Mouse (Mus musculus): Measurements from ENCODE around the gene Hmg20b.

DNA sequence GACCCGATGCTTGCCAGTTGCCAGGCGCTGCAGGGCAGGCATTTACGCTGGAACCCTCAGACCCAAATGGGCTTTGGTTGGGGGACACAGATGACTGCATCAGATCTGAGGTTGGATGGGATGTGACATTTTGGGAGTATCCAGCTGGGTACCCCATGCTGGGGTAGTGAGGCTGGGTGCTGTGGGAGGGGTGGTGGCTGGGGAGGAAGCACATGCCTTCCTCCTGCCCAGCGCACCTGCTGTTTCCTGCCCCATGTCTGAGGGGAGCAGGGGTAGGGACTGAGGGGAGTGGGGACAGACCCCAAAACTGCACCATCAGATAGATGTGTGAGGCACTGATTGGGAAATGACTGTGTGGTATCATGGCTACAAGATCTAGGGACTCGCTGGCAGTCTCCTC, 46.5 kb upstream of the Hmg20b start:
- no peak for TF ChIP-seq CTCF (IDR thresholded peaks at IDR 0.05)
- TF ChIP-seq EP300 (IDR thresholded peaks at IDR 0.05) = no peak

Measured in lung, postnatal 0 days (tissue).